Mouse (Mus musculus) thymus, adult 2 months (tissue): ENCODE results near the gene Ss18l1.

Experiments used
- CTCF ChIP-seq: fragments of 200-500 bp; IDR thresholded peaks from 2 replicates; pipeline ENCODE4 v1.5.1; 2012; ENCODE audit warnings: mild to moderate bottlenecking, control low read depth, low read length, moderate library complexity, borderline replicate concordance; ENCODE audit not compliant: control insufficient read depth, poor library complexity, insufficient read depth; ENCODE audit errors: extremely low read depth
- POLR2A ChIP-seq: fragments of 200-500 bp; IDR thresholded peaks from 2 replicates; pipeline ENCODE4 v1.6.1; 2012; ENCODE audit warnings: mild to moderate bottlenecking, low read length, control low read depth, moderate library complexity; ENCODE audit not compliant: control insufficient read depth, poor library complexity, insufficient read depth; ENCODE audit errors: extremely low read depth

- no peak for TF ChIP-seq CTCF
- TF ChIP-seq POLR2A = no peak
Observed at GRCm38 (mm10) chr2:180041577-180042255, 593 bp upstream of the Ss18l1 start.
